Comparison of ENCODE assay signal across 18 mouse cellular contexts in the genomic region with DNA sequence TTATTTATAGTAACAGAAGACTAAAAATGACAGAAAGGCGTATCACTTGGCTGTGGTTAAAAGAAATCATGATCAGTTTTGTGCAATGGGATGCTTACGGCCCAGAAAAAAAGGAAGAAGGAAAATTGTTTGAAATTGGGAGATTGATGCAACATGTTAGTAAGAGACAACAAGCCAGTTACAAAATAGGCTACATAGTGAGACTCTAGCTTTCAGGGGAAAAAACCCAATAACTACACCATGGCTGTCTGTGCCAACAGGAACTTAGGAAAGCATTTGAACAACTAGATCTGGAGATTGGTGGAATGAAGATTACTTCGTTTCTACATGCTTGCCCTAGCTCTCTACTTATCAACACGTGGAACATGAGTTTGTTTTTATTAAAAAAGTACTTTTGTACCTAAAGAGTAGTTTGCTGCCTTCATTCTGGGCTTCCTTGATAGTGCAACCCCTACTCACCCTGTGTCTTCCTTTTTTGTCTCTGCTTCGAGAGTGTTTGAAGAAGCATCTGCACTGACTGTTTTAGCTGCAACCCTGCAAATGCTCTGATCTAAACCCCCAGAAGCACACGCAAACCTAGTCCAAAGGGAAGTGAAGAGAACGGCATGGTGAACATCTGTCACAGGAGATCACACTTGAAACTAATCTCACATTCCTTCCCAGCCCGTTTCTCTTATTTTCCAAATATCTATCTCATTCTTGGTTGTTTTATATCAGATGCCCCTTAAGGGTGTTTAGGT.
"Had no signal": no experiment of that assay in that cellular context is flagged by ENCODE, and none has a peak within 500 bp of the region (broad histone marks: within the 10 kb centered on the region; RNA-seq: fewer than 3 reads in every experiment).

No protein-coding gene starts in this region.

- H3K27ac ChIP-seq: liver, embryonic 13.5 days; liver, embryonic 15.5 days; macrophage; midbrain, embryonic 13.5 days; midbrain, embryonic 15.5 days; neural tube, embryonic 13.5 days; neural tube, embryonic 15.5 days; stomach, embryonic 15.5 days had no signal

- H3K4me1 ChIP-seq: liver, embryonic 13.5 days; liver, embryonic 15.5 days; midbrain, embryonic 13.5 days; midbrain, embryonic 15.5 days; neural tube, embryonic 13.5 days; neural tube, embryonic 15.5 days; stomach, embryonic 15.5 days had no signal

- H3K36me3 ChIP-seq: liver, embryonic 13.5 days; liver, embryonic 15.5 days; midbrain, embryonic 13.5 days; midbrain, embryonic 15.5 days; neural tube, embryonic 13.5 days; neural tube, embryonic 15.5 days; stomach, embryonic 15.5 days had no signal

- ATAC-seq: liver, postnatal 0 days; midbrain, embryonic 13.5 days; midbrain, embryonic 15.5 days had no signal

- H3K27me3 ChIP-seq: liver, embryonic 13.5 days; liver, embryonic 15.5 days; megakaryocyte, embryonic 14.5 days; midbrain, embryonic 15.5 days; stomach, embryonic 15.5 days had no signal

- H3K4me2 ChIP-seq: liver, embryonic 11.5 days; liver, embryonic 13.5 days; liver, embryonic 15.5 days; lung, embryonic 14.5 days; midbrain, embryonic 11.5 days; midbrain, embryonic 13.5 days; midbrain, embryonic 15.5 days; neural tube, embryonic 13.5 days; neural tube, embryonic 15.5 days; stomach, embryonic 15.5 days had no signal

- H3K9ac ChIP-seq: liver, embryonic 13.5 days; liver, embryonic 15.5 days; liver, postnatal 0 days; lung, embryonic 14.5 days; midbrain, embryonic 13.5 days; midbrain, embryonic 15.5 days; neural tube, embryonic 13.5 days; neural tube, embryonic 15.5 days; stomach, embryonic 15.5 days had no signal

- DNase-seq: liver, embryonic 13.5 days; liver, postnatal 0 days; lung, embryonic 14.5 days; retina, postnatal 1 day; right cerebral cortex, postnatal 14 days; thymus, adult 2 months; thymus, postnatal 25 days; thymus, postnatal 4 days had no signal

- H3K4me3 ChIP-seq: liver, embryonic 13.5 days; liver, embryonic 15.5 days; megakaryocyte, embryonic 14.5 days; midbrain, embryonic 13.5 days; midbrain, embryonic 15.5 days; neural tube, embryonic 13.5 days; neural tube, embryonic 15.5 days; stomach, embryonic 15.5 days had no signal

- H3K9me3 ChIP-seq: liver, embryonic 13.5 days; liver, embryonic 15.5 days; megakaryocyte, embryonic 14.5 days; midbrain, embryonic 13.5 days; midbrain, embryonic 15.5 days; neural tube, embryonic 13.5 days; neural tube, embryonic 15.5 days; stomach, embryonic 15.5 days had no signal
